Mouse (Mus musculus) heart, postnatal 0 days (tissue): ENCODE measurements at regions not wholly inside any gene's neighbourhood (a gene's known extent, or its start where the extent isn't known, plus 50 kb on each side); places are given as distances from the start of the nearest gene placed in this dataset.

Experiments
- CTCF ChIP-seq: IDR thresholded peaks from 2 replicates; pipeline ENCODE4 v1.5.1; 2016; ENCODE audit warnings: antibody characterized with exemption, control low read depth, low read depth
- EP300 ChIP-seq: IDR thresholded peaks from 2 replicates; pipeline ENCODE4 v1.6.1; 2016; ENCODE audit warnings: antibody characterized with exemption, low read depth

DNA sequence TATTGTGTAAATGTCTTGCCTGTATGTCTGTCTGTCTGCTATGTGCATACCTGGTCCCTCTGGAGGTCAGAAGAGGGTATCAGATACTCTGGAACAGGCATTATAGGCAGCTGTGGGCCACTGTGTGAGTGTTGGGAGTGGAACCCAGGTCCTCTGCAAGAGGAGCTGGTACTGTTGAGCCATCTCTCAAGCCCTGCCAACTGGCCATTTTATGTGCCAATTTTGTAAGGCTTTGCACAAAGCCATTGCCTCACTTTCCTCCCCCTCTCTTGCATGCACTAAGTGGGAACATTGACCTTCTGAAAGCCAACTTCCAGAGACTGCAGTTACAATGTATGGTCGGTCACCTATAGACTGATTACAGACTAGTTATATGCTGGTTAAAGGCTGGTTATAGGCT is 81.8 kb downstream of the Gm7361 start:
- TF ChIP-seq CTCF (no peak), EP300 (no peak)
